Mouse (Mus musculus): Measurements from ENCODE around the gene Fundc2. TPM values are rescaled to one million over a fixed set of nuclear protein-coding genes. Genes with fewer than 3 reads are reported as not detected.

Gene Fundc2
- total RNA-seq (2023) = 10 to 100 TPM in 1 of 2 experiments, 1 to 10 TPM in 1; 8.6 to 11.2 TPM

DNA sequence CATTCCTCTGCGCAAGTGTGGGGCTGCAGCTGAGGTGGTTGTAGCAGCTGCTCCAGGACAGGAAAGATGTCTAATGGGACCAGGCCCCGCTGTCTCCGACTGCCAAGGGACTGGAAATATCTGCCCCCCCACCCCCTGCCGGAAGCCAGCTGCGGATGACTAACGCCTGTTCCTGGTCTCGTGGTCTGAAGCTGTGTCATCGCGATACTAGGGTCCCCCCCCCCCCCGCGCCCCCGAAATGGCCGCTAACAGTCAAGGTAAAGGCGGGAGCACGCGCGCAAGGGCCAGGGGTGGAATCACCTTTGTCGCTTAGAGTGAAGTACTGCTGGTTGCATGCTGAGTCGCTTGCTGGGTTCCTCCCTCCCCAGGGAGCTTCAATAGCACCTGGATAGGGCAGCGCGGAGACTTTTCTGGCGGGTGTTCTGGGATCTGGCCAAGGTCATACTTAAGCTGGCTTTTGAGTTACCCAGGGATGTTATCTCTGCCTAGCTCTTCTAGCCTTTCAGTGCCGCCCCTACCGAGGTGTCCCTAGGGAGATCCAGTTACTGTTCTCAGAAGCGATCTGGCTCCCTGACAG lies at the start of gene Fundc2, which contains the start of gene F8:
TSS of gene Fundc2 (plus strand) at position 205 of the 577 bp plus-strand sequence.
TSS of gene F8 (minus strand) at position 421 of the 577 bp plus-strand sequence.

DNA sequence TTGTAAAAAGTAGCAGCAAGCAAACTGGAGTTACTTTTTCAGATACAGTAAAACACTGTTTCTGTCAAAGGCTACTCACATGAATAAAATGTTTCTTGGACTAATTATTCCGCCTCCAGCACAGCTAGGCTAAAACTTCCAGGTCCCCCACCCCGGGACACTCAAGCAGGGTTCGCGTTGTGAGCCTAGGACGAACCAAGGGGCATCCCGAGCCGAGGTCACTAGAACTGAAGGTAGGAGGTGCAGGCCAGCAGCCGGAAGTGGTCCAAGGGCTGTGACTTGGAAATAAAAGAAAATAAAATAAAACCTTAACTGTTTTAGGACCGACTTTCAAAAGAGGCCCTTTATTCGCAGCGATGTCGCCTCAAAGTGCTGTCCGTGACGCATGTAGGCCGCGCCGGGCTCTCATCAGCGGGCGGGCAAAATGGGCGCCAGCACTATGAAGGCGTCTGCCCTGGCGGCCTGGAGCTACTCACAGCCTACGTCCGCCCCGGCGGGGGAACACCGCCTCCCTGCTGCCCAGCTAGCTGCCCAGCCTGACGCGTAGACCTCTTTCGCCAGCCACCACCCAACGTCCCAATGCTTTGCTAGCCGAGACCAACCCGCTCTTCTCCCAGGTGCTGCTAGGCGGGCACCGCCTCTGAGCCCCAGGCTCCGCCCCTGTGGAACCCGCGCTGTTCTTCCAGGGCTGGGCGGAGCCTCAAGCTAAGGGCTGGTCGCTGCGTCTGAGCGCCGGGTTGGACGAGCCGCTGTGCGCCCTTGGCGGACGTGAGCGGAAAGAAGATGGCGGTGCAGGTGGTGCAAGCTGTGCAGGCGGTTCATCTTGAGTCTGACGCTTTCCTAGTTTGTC lies 34.0 kb downstream of the Fundc2 start, which contains the start of the genes Cmc4, Mtcp1 and Brcc3:
TSS of gene Cmc4 (minus strand) at position 649 of the 850 bp plus-strand sequence.
TSS of gene Mtcp1 (minus strand) at position 653 of the 850 bp plus-strand sequence.
TSS of gene Brcc3 (plus strand) at position 693 of the 850 bp plus-strand sequence.

Other genes with a start within 250 kb of the Fundc2 start
- gene Smim9, start 218.6 kb upstream of the Fundc2 start, total RNA-seq (2023) = not detected
- under 1 TPM; 0.15 to 0.29 TPM for gene F8, start 216 bp downstream of the Fundc2 start, total RNA-seq (2023)
- gene Cmc4, start 34.2 kb downstream of the Fundc2 start, total RNA-seq (2023) = 1 to 10 TPM; 3.7 to 5.9 TPM
- gene Mtcp1, start 34.2 kb downstream of the Fundc2 start, total RNA-seq (2023) = 1 to 10 TPM; 5.3 to 6.4 TPM
- 10 to 100 TPM; 13.9 to 14.3 TPM for gene Brcc3, start 34.2 kb downstream of the Fundc2 start, total RNA-seq (2023)
- 10 to 100 TPM; 48.2 to 50.2 TPM for gene Vbp1, start 131.9 kb downstream of the Fundc2 start, total RNA-seq (2023)
- gene Rab39b, start 195.8 kb downstream of the Fundc2 start, total RNA-seq (2023) = not detected